Mouse (Mus musculus): Measurements from ENCODE around the gene Vax2.
A peak's percentile ranks its signal among the peaks of the same experiment; 100 is the strongest.

The Vax2 gene

DNA sequence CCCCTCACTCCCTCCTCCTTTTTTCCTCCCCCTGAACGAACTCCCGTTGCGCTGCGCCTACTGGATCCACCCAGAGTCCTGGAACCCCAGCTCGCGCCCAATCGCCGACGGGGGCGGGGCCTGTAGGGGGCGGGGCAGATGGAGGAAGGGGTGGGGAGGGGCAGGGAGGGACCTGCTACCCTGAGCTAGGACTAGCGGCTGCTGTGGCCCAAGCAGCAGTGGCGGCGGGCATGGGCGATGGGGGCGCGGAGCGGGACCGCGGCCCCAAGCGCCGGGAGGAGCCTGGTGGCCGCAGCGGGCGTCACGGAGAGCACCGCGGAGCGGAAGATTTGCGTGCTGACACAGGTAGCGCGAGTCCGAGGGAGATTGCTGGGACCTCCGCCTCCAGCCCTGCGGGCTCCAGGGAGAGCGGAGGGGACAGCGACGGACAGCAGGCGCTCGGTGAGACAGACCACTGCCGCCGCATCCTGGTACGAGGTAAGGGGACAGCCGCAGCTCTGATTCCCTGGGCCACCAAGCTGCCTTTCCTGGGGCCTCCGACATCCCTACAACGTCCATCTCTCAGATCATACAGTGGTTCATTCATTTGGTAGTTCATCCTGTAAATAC is at the start of gene Vax2:
Gene Vax2 (plus strand): TSS at position 198 of the 609 bp plus-strand sequence.
- peak; percentile 26 for DNase-seq (ENCODE audit: low spot score)

- DNase-seq (ENCODE audit: low spot score): no peak
Observed at GRCm38 (mm10) chr6:83665009-83665408, 46.1 kb upstream of the Vax2 start.

GRCm38 (mm10) chr6:83673395-83673794 is 37.7 kb upstream of the Vax2 start:
- DNase-seq (ENCODE audit: low spot score): peak; percentile 52

- DNase-seq (ENCODE audit: low spot score): no peak
Observed at GRCm38 (mm10) chr6:83677757-83678156, 33.3 kb upstream of the Vax2 start, which contains the start of gene Cd207. TSS of gene Cd207 (minus strand) at chr6:83677857.

GRCm38 (mm10) chr6:83689374-83689773 is 21.7 kb upstream of the Vax2 start:
- DNase-seq (ENCODE audit: low spot score): no peak

DNA sequence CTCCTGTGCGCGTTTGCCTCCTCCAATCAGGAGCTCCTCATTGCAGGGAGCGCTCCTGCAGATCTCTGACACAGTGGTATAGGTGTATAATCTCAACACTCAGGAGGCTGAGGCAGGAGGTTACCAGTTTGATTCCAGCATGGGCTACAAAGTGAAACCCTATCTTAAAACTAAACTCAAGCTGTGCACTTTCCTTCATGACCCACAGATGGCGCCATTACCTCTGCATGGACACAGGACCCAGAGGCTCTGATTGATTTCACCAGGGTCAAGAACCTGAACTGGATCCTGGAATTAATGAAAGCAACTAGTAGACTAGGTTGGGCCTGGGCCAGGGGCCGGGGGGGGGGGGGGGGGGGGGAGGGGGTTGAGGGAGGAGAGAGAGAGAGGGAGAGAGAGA is 20.8 kb upstream of the Vax2 start:
- peak; percentile 20 for DNase-seq (ENCODE audit: low spot score)

DNA sequence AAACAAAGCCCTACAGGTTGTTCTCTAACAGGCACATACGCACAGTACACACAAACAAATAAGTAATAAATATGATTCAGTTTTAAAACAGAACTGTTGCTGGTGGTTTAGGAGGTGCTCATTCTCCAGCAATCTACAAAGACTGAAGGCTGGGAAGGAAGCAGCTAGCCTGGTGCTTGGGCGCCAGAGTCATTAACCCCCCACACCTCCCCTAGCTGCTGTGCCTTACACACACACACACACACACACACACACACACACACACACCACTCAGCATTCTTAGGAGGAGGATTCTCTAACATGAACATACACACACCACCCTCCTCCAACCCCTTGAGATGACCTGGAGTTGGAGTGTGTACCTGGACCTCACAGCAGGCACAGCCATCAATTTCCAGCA is 20.1 kb upstream of the Vax2 start:
- no peak for DNase-seq (ENCODE audit: low spot score)

DNA sequence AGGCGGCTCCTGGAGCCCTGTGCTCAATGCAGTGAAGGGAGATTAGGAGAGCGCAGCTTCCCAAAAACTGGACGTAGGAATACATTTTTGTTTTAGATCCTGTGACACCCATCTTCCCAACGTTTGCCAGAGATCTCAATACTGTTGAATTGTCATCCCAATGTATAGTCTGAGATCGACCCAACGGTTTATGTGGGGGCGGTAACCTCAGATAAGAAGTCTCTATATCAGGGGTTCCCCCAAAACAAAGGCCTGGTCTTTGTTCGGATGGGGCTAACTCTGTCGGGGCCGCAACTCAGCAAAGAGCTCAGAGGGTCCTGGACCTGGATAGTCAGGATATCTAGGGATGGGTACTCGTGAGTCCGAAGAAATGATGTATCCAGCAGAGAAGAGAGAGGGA is 18.1 kb upstream of the Vax2 start:
- no peak for DNase-seq (ENCODE audit: low spot score)

- peak; percentile 36 for DNase-seq (ENCODE audit: low spot score)
Observed at GRCm38 (mm10) chr6:83693835-83694234, 17.2 kb upstream of the Vax2 start.

GRCm38 (mm10) chr6:83695731-83696130 is 15.3 kb upstream of the Vax2 start:
- no peak for DNase-seq (ENCODE audit: low spot score)

DNA sequence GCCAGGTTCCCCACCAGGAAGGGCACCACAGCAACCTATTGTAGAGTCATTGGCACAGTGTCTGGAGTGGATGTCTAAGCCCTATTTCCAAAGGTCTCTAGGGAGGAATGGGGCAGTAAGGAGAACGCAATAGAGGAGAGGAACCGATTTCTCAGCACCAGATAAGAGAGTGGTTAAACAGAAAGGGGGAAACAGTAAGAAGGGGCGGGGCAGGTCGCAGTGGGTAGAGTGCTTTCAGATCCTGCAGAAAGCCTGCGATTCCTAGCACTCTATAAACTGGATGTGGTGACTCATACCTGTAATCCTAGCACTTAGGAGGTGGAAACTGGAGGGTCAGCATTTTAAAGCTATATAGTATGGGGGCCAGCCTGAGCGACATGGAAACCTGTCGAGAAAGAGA is 14.4 kb upstream of the Vax2 start:
- DNase-seq (ENCODE audit: low spot score): no peak

GRCm38 (mm10) chr6:83697932-83698331 is 13.1 kb upstream of the Vax2 start:
- no peak for DNase-seq (ENCODE audit: low spot score)

- DNase-seq (ENCODE audit: low spot score): no peak
Observed at GRCm38 (mm10) chr6:83699971-83700370, 11.1 kb upstream of the Vax2 start.

- DNase-seq (ENCODE audit: low spot score): no peak
Observed at GRCm38 (mm10) chr6:83701001-83701400, 10.1 kb upstream of the Vax2 start.

DNA sequence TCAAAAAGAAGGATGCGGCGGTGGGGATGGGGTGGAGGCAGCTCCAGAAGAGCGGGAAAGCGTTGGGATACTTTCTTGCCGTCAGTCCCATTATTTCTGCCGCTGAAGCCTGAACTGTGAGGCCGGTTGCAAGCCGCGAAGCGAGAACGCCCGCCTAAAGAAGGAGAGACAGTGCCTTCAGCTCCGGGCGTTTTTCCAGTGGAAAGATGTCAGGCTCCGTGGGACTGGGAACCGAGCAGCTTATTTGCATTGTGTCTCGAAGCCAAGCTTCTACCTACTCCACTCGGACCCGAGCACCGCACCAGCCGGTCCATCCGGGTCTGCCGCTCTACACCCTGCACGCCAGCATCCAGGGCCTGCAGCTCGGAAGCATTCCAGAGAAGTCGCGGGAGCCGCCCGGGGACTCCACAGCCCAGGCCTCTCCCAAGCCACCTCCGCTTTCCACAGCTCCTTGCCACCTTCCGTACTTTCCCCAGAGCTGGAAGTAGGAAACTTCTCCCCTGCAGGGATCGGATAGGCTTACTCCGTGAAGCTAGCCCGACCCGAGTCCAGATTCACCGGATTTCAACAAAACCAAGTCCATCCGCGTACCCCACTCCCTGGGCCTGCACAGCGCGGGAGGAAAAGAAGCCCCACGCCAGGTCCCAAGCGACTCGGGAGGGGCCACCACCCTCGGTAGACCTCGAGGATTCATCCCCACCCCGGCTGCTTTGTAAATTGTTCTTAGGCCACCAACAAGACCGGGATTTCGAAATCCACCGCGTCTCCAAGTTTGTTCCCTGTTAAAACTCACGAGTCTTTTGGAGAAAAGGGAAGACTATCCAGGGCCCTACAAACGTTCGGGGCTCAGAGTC is 8.7 kb upstream of the Vax2 start:
- no peak for DNase-seq (ENCODE audit: low spot score)

- no peak for DNase-seq (ENCODE audit: low spot score)
Observed at GRCm38 (mm10) chr6:83703000-83703721, 7.9 kb upstream of the Vax2 start.

DNA sequence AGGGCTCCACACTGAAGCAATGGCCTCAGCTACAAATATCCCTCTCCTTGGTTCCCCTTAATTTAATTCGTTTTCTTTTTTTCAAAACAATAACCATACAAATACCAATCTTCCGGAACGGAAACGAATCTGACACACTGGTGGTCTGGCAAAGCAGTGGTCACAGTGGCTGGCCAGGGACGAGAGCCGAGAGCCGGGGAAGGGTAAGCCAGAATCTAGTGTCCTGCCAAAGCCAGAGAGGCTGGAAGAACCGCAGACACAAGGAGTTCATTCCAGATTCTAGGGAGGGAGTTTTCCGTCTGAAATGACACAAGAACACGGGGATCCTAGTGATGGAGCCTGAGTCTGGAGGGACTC is 7.4 kb upstream of the Vax2 start:
- no peak for DNase-seq (ENCODE audit: low spot score)

DNA sequence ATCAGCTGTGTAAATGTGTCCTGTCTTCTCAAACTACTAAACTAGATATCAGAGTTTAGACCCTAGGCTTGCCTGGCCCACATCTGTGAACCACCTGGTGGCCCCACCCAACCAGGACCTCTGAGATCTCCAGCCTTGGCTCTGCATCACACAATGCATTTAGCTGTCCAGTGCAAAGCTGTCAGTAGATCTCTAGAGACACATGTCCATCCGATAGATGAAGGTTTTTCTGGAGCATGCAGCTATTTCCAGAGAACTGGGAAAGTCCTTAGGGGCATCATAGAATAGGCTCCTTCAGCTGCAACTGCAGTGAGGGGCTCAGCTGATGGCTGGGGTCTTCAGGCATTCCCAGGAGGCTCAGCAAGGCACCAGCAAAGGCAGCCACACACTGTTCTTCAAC is 6.8 kb upstream of the Vax2 start:
- DNase-seq (ENCODE audit: low spot score): no peak

GRCm38 (mm10) chr6:83704701-83705100 is 6.4 kb upstream of the Vax2 start:
- no peak for DNase-seq (ENCODE audit: low spot score)

DNA sequence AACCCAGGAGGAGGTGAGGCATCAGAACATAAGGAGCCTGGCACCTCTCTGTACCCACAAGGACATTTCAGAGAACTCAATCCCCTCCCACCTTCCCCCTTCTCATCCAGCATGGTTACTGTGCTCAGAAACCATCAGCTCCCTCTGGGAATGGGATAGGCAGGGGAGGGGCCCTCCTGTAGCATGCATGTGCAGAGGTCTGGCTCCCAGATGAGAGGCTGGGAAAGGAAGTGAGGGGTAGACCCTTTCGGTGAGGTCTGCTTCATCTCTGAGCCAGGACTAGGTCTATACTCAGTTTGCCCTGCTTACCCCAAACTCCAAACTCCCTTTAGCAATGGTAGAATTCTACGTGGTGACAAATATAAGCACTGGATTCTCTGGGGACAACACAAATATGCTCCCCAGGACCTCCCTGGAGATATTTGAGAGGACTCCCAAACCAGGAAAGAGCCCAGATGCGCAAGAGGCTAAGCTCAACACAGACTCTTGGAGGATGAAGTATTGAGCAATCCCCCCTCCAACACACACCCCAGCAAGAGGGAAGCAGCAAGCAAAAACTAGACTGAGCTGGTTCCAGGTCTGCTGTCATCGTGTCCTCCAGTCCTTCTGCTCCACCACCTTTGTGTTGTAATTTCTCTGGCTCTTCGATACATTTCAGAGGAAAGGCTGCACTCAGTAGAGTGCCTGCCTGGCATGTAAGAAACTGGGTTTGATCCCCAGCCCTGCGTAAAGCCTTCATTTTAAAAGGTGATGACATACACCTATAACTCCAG is 3.1 kb upstream of the Vax2 start:
- DNase-seq (ENCODE audit: low spot score): no peak

GRCm38 (mm10) chr6:83710361-83711066 is 550 bp upstream of the Vax2 start:
- DNase-seq (ENCODE audit: low spot score): no peak
